Mouse (Mus musculus): Measurements from ENCODE around the gene Naga.
A peak's percentile ranks its signal among the peaks of the same experiment; 100 is the strongest.

DNA sequence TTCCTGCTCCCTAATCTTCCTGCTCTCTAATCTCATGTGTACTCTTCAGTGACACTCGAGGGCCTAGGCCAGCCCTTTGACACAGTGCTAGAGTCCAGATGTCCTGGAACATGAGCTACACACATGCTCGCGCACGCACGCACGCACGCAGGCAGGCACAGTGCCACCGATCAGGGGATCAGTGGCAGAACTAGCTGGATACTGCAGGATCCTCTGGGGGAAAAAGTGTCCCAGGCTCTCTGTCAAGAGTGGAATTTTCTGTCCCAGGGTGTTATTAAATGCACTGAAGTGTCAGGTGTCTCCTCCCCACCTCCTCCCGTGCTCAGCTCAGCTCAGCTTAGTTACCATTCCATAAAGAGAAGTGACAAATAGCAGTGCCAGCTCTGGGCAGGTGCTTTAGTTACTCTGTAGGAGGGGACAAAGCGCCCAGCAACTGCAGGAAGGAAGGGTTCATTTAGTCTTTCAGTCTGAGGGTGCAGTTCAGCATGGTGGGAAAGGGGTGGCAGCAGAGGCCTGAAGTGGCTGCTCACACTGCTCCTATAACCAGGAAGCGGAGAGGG lies 22.8 kb upstream of the Naga start:
- no peak for TF ChIP-seq BHLHE40 (IDR thresholded peaks at IDR 0.05; ENCODE audit: low read depth, low read length)
- TF ChIP-seq CTCF (conservative IDR thresholded peaks at IDR 0.05 in 1 of 2, IDR thresholded peaks at IDR 0.05 in 1 of 2; ENCODE audit: low read depth in 2 of 2, low read length in 2 of 2) = peak in 1 of 2 experiments; percentile 40; a peak in 2 of 4 replicates
- no peak for TF ChIP-seq MAFK (IDR thresholded peaks at IDR 0.05; ENCODE audit: insufficient replicate concordance, low read length)
- TF ChIP-seq TBP (conservative IDR thresholded peaks at IDR 0.05; ENCODE audit: low read depth, low read length) = no peak
- no peak for TF ChIP-seq EP300 (IDR thresholded peaks at IDR 0.05; ENCODE audit: low read length)
- TF ChIP-seq KAT2A (IDR thresholded peaks at IDR 0.05; ENCODE audit: insufficient replicate concordance, low read length) = no peak
- no peak for TF ChIP-seq ZKSCAN1 (IDR thresholded peaks at IDR 0.05; ENCODE audit: borderline replicate concordance, low read depth, low read length)
- no peak for TF ChIP-seq SMC3 (IDR thresholded peaks at IDR 0.05; ENCODE audit: low read depth, low read length)
- TF ChIP-seq ZMIZ1 (IDR thresholded peaks at IDR 0.05; ENCODE audit: low read depth, low read length) = no peak
- TF ChIP-seq POLR2A (IDR thresholded peaks at IDR 0.05; ENCODE audit: low read depth, low read length) = no peak
